Mouse (Mus musculus) liver, embryonic 12.5 days (tissue): ENCODE measurements at regions not wholly inside any gene's neighbourhood (a gene's known extent, or its start where the extent isn't known, plus 50 kb on each side); places are given as distances from the start of the nearest gene placed in this dataset.
A peak's percentile ranks its signal among the peaks of the same experiment; 100 is the strongest.

Experiments
- ATAC-seq: fragments of 200-750 bp; cut with Nextera tagmentation; 2 replicates; pipeline ENCODE4 v1.8.0; 2017; ENCODE audit warnings: moderate number of reproducible peaks, mild to moderate bottlenecking, moderate library complexity
- H3K27ac ChIP-seq: fragments of 300-500 bp; sonication (generic); 2 replicates; pipeline ENCODE4 v1.5.1; 2016; ENCODE audit warnings: mild to moderate bottlenecking
- H3K27me3 ChIP-seq: fragments of 300-500 bp; sonication (generic); replicated peaks from 2 replicates; pipeline ENCODE4 v1.6.1; 2016; ENCODE audit warnings: mild to moderate bottlenecking, moderate library complexity
- H3K36me3 ChIP-seq: fragments of 300-500 bp; sonication (generic); 2 replicates; pipeline ENCODE4 v1.6.1; 2016; ENCODE audit warnings: mild to moderate bottlenecking, moderate library complexity
- H3K4me1 ChIP-seq: fragments of 300-500 bp; sonication (generic); 2 replicates; pipeline ENCODE4 v1.6.1; 2016
- H3K4me2 ChIP-seq: fragments of 300-500 bp; sonication (generic); 2 replicates; pipeline ENCODE4 v1.6.1; 2016; ENCODE audit warnings: mild to moderate bottlenecking, moderate library complexity
- H3K4me3 ChIP-seq: fragments of 300-500 bp; sonication (generic); 2 replicates; pipeline ENCODE4 v1.5.1; 2016; ENCODE audit warnings: mild to moderate bottlenecking, moderate library complexity
- H3K9ac ChIP-seq: fragments of 300-500 bp; sonication (generic); 2 replicates; pipeline ENCODE4 v1.6.1; 2016; ENCODE audit warnings: mild to moderate bottlenecking, moderate library complexity
- H3K9me3 ChIP-seq: fragments of 300-500 bp; sonication (generic); replicated peaks from 2 replicates; pipeline ENCODE4 v1.6.1; 2016; ENCODE audit warnings: mild to moderate bottlenecking, moderate library complexity
- WGBS: fragments of 180-500 bp; shearing (Covaris S2); methylation state at CpG from one replicate; pipeline ENCODE4 v1.1.7; 2016; ENCODE audit not compliant: insufficient replicate concordance; 5-methylcytosine and 5-hydroxymethylcytosine counted together

GRCm38 (mm10) chr5:75826283-75827098 lies 151.8 kb downstream of the Kdr start:
- peak; percentile 76 for ATAC-seq
- 7% methylated on average over 10 of the region's 10 CpGs for WGBS
- no peaks in the 10 kb centered on the region for H3K27me3 ChIP-seq
- no peaks in the 10 kb centered on the region for H3K9me3 ChIP-seq
- H3K27ac ChIP-seq = peak overlapping the region; percentile 68
- H3K4me2 ChIP-seq = peak overlapping the region; percentile 55
- peak overlapping the region; percentile 12; the same call in 1 of the 2 replicates for H3K4me3 ChIP-seq
- no peaks in the 10 kb centered on the region for H3K36me3 ChIP-seq
- peaks cover 53% of the 10 kb centered on the region for H3K4me1 ChIP-seq
- H3K9ac ChIP-seq = no peak overlapping the region

- ATAC-seq = no peak
- no peaks in the 10 kb centered on the region for H3K27me3 ChIP-seq
- H3K4me2 ChIP-seq = no peak overlapping the region
- H3K4me1 ChIP-seq = peaks cover 44% of the 10 kb centered on the region
- no peak overlapping the region for H3K4me3 ChIP-seq
- H3K9ac ChIP-seq = no peak overlapping the region
- no peaks in the 10 kb centered on the region for H3K9me3 ChIP-seq
- WGBS = 31% methylated on average over 5 of the region's 5 CpGs
- no peaks in the 10 kb centered on the region for H3K36me3 ChIP-seq
- 0 out of 2 replicates have a peak overlapping the region, but pooled peaks have one; percentile 28 for H3K27ac ChIP-seq
These were observed 152.7 kb downstream of the Kdr start for GRCm38 (mm10) chr5:75825576-75825975.

- H3K9me3 ChIP-seq = no peaks in the 10 kb centered on the region
- no peak overlapping the region for H3K27ac ChIP-seq
- no peak overlapping the region for H3K4me3 ChIP-seq
- no peaks in the 10 kb centered on the region for H3K36me3 ChIP-seq
- no peak overlapping the region for H3K9ac ChIP-seq
- no peak overlapping the region for H3K4me2 ChIP-seq
- H3K4me1 ChIP-seq = peaks cover 34% of the 10 kb centered on the region
- 80% methylated on average over 4 of the region's 4 CpGs for WGBS
- no peaks in the 10 kb centered on the region for H3K27me3 ChIP-seq
- no peak for ATAC-seq
These were observed 153.6 kb downstream of the Kdr start for GRCm38 (mm10) chr5:75824660-75825059.

- ATAC-seq = no peak
- 81% methylated on average over 3 of the region's 3 CpGs for WGBS
- no peaks in the 10 kb centered on the region for H3K9me3 ChIP-seq
- no peak overlapping the region for H3K27ac ChIP-seq
- no peaks in the 10 kb centered on the region for H3K27me3 ChIP-seq
- H3K9ac ChIP-seq = no peak overlapping the region
- no peaks in the 10 kb centered on the region for H3K36me3 ChIP-seq
- no peak overlapping the region for H3K4me3 ChIP-seq
- H3K4me2 ChIP-seq = no peak overlapping the region
- H3K4me1 ChIP-seq = peaks cover 33% of the 10 kb centered on the region
These were observed 154.6 kb downstream of the Kdr start for GRCm38 (mm10) chr5:75823646-75824045.

GRCm38 (mm10) chr5:75817396-75817795 lies 160.9 kb downstream of the Kdr start:
- H3K9me3 ChIP-seq = no peaks in the 10 kb centered on the region
- no peak overlapping the region for H3K27ac ChIP-seq
- no peak overlapping the region for H3K4me3 ChIP-seq
- no peak overlapping the region for H3K4me2 ChIP-seq
- no peaks in the 10 kb centered on the region for H3K27me3 ChIP-seq
- H3K9ac ChIP-seq = no peak overlapping the region
- H3K4me1 ChIP-seq = no peaks in the 10 kb centered on the region
- no peak for ATAC-seq
- 84% methylated on average over 13 of the region's 13 CpGs for WGBS
- H3K36me3 ChIP-seq = no peaks in the 10 kb centered on the region

- no peaks in the 10 kb centered on the region for H3K27me3 ChIP-seq
- H3K27ac ChIP-seq = no peak overlapping the region
- no peaks in the 10 kb centered on the region for H3K9me3 ChIP-seq
- H3K4me3 ChIP-seq = no peak overlapping the region
- no peak overlapping the region for H3K9ac ChIP-seq
- no peaks in the 10 kb centered on the region for H3K4me1 ChIP-seq
- ATAC-seq = no peak
- H3K36me3 ChIP-seq = no peaks in the 10 kb centered on the region
- H3K4me2 ChIP-seq = no peak overlapping the region
- WGBS = 71% methylated on average over 12 of the region's 12 CpGs
These were observed 163.8 kb downstream of the Kdr start for GRCm38 (mm10) chr5:75814393-75814984.

- no peaks in the 10 kb centered on the region for H3K9me3 ChIP-seq
- H3K4me3 ChIP-seq = no peak overlapping the region
- H3K27ac ChIP-seq = no peak overlapping the region
- H3K4me1 ChIP-seq = peaks cover 8% of the 10 kb centered on the region; the same call in 1 of the 2 replicates
- no peaks in the 10 kb centered on the region for H3K27me3 ChIP-seq
- 35% methylated on average over 4 of the region's 4 CpGs for WGBS
- H3K9ac ChIP-seq = no peak overlapping the region
- H3K4me2 ChIP-seq = no peak overlapping the region
- ATAC-seq = no peak
- no peaks in the 10 kb centered on the region for H3K36me3 ChIP-seq
These were observed 165.6 kb downstream of the Kdr start for GRCm38 (mm10) chr5:75812686-75813085.

- Histone ChIP-seq H3K9ac (no peak overlapping the region), H3K36me3 (no peaks in the 10 kb centered on the region), H3K4me2 (no peak overlapping the region), H3K4me3 (no peak overlapping the region), H3K4me1 (peaks cover 8% of the 10 kb centered on the region; the same call in 1 of the 2 replicates), H3K27ac (no peak overlapping the region), H3K9me3 (no peaks in the 10 kb centered on the region), H3K27me3 (no peaks in the 10 kb centered on the region)
- 65% methylated on average over 18 of the region's 18 CpGs for WGBS
- ATAC-seq = no peak
These were observed 169.5 kb downstream of the Kdr start for GRCm38 (mm10) chr5:75808551-75809332.

- H3K4me1 ChIP-seq = peaks cover 10% of the 10 kb centered on the region; the same call in 1 of the 2 replicates
- H3K4me3 ChIP-seq = no peak overlapping the region
- 62% methylated on average over 2 of the region's 2 CpGs for WGBS
- no peak for ATAC-seq
- H3K9ac ChIP-seq = no peak overlapping the region
- no peaks in the 10 kb centered on the region for H3K9me3 ChIP-seq
- H3K4me2 ChIP-seq = no peak overlapping the region
- H3K27ac ChIP-seq = no peak overlapping the region
- no peaks in the 10 kb centered on the region for H3K27me3 ChIP-seq
- no peaks in the 10 kb centered on the region for H3K36me3 ChIP-seq
These were observed 173.2 kb downstream of the Kdr start for GRCm38 (mm10) chr5:75805011-75805410.

GRCm38 (mm10) chr5:75804340-75804739 lies 173.9 kb downstream of the Kdr start:
- 57% methylated on average over 2 of the region's 2 CpGs for WGBS
- H3K9ac ChIP-seq = no peak overlapping the region

GRCm38 (mm10) chr5:75803012-75803411 lies 175.2 kb downstream of the Kdr start:
- Histone ChIP-seq H3K4me2 (no peak overlapping the region), H3K4me3 (no peak overlapping the region), H3K27ac (no peak overlapping the region), H3K27me3 (no peaks in the 10 kb centered on the region), H3K9me3 (no peaks in the 10 kb centered on the region), H3K36me3 (no peaks in the 10 kb centered on the region), H3K4me1 (peaks cover 7% of the 10 kb centered on the region), H3K9ac (no peak overlapping the region)
- 56% methylated on average over 2 of the region's 2 CpGs for WGBS
- ATAC-seq = no peak

More at GRCm38 (mm10) chr5:75804340-75804739, 173.9 kb downstream of the Kdr start:
- H3K27me3 ChIP-seq = no peaks in the 10 kb centered on the region
- no peak overlapping the region for H3K27ac ChIP-seq
- no peak overlapping the region for H3K4me3 ChIP-seq
- peaks cover 15% of the 10 kb centered on the region for H3K4me1 ChIP-seq
- H3K36me3 ChIP-seq = no peaks in the 10 kb centered on the region
- no peaks in the 10 kb centered on the region for H3K9me3 ChIP-seq
- ATAC-seq = no peak
- H3K4me2 ChIP-seq = no peak overlapping the region
